Mouse (Mus musculus) spleen, postnatal 4 days (tissue): ENCODE measurements around the gene Pou4f1.

Source experiments
- DNase-seq, 2 experiments: peaks; one replicate each; pipeline ENCODE4 v3.0.0; 2022; ENCODE audit warnings: low spot score in 2 of 2

Pou4f1 gene

DNA sequence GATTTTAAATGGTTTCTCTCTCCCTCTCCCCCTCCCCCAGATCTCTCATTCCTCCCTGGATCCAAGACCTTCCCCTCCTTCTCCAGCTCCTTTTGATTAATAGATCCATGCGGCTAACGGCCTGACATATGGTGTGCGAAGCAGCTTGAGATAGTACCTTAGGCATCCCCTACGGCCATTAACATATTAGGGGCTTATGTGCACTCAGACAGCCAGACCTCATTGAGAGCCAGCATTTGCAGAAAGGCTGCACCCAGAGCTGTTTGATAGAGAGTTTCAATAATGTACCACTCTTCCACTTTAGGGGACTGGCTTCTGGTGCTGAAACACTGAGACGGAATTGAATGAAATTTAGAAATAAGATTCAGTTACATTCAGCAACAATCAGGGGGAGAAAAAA is 10.8 kb downstream of the Pou4f1 start:
- DNase-seq = no peak

DNA sequence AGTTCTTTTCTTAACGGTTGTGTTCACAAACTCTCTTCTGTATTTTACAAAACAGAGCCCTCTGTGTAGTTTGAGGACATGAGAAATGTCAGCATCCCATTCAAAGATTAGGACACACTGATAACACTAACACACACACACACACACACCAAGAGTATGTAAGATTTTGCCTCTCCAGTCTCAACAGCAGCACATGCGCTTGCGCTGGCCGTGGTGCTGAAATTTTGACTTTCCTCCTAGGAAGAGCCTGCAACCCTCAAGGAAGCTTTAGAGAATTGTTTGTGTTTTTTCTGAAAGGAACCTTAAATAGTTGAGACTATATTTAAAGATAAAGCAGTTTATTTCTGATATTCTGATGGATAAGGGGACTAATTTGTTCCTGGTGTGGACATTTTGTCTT is 14.0 kb downstream of the Pou4f1 start:
- DNase-seq = no peak

- no peak for DNase-seq
Measured at GRCm38 (mm10) chr14:104434293-104434692, 33.5 kb downstream of the Pou4f1 start.

- DNase-seq = no peak
Measured at GRCm38 (mm10) chr14:104430819-104431218, 37.0 kb downstream of the Pou4f1 start.

- no peak for DNase-seq
Measured at GRCm38 (mm10) chr14:104423688-104424470, 43.9 kb downstream of the Pou4f1 start.
